Mouse (Mus musculus) heart, embryonic 13.5 days (tissue): ENCODE data around the gene Babam1. TPM values are rescaled to one million over a fixed set of nuclear protein-coding genes. Genes with fewer than 3 reads are reported as not detected.

Experiments
- polyA plus RNA-seq: library from polyadenylated mRNA; unstranded; fragments of >200 nt; fragmentation: Nextera tagmentation; extraction: Ambion mirVana; gene quantifications from 2 replicates; pipeline ENCODE4 v1.2.1, GENCODE M21; 2015

The Babam1 gene
- polyA plus RNA-seq, 1 experiment from 2014 or later: 89.7 TPM

Other genes with a start within 250 kb of the Babam1 start
- 14.5 and 16.3 TPM in 2 replicates for gene Myo9b, start 124.1 kb upstream of the Babam1 start, polyA plus RNA-seq
- 126 and 154 TPM in 2 replicates for gene Haus8, start 123.9 kb upstream of the Babam1 start, polyA plus RNA-seq
- 69.1 and 78.1 TPM in 2 replicates for gene Use1, start 30.0 kb upstream of the Babam1 start, polyA plus RNA-seq
- 4.3 and 4.4 TPM in 2 replicates for gene Ocel1, start 25.6 kb upstream of the Babam1 start, polyA plus RNA-seq
- 36.6 and 40.9 TPM in 2 replicates for gene Nr2f6, start 14.9 kb upstream of the Babam1 start, polyA plus RNA-seq
- gene Ushbp1, start 1.1 kb upstream of the Babam1 start, polyA plus RNA-seq: 9.2 and 10.2 TPM in 2 replicates
- 27.6 and 29.4 TPM in 2 replicates for gene Ankle1, start 9.1 kb downstream of the Babam1 start, polyA plus RNA-seq
- gene Abhd8, start 66.8 kb downstream of the Babam1 start, polyA plus RNA-seq: 33.0 and 35.5 TPM in 2 replicates
- 165 and 186 TPM in 2 replicates for gene Mrpl34, start 68.1 kb downstream of the Babam1 start, polyA plus RNA-seq
- gene Dda1, start 72.3 kb downstream of the Babam1 start, polyA plus RNA-seq: 75.6 and 87.1 TPM in 2 replicates
- 0.63 and 0.78 TPM in 2 replicates for gene Ano8, start 89.1 kb downstream of the Babam1 start, polyA plus RNA-seq
- gene Gtpbp3, start 91.2 kb downstream of the Babam1 start, polyA plus RNA-seq: 11.6 and 12.6 TPM in 2 replicates
- gene Plvap, start 114.9 kb downstream of the Babam1 start, polyA plus RNA-seq: 133 and 135 TPM in 2 replicates
- gene Ccdc194, start 128.8 kb downstream of the Babam1 start, polyA plus RNA-seq: 0.48 and 0.65 TPM in 2 replicates
- 34.0 and 39.5 TPM in 2 replicates for gene Bst2, start 140.6 kb downstream of the Babam1 start, polyA plus RNA-seq
- 58.8 and 59.5 TPM in 2 replicates for gene Mvb12a, start 146.1 kb downstream of the Babam1 start, polyA plus RNA-seq
- 0.27 and 0.41 TPM in 2 replicates for gene Tmem221, start 162.0 kb downstream of the Babam1 start, polyA plus RNA-seq
- gene Nxnl1, start 169.7 kb downstream of the Babam1 start, polyA plus RNA-seq: not detected in 2 replicates
- gene Slc27a1, start 172.0 kb downstream of the Babam1 start, polyA plus RNA-seq: 18.2 and 18.3 TPM in 2 replicates
- gene Pgls, start 195.3 kb downstream of the Babam1 start, polyA plus RNA-seq: 169 and 172 TPM in 2 replicates
- 1.2 and 1.8 TPM in 2 replicates for gene Fam129c, start 200.8 kb downstream of the Babam1 start, polyA plus RNA-seq
- 54.8 and 58.3 TPM in 2 replicates for gene Colgalt1, start 214.1 kb downstream of the Babam1 start, polyA plus RNA-seq